Mouse (Mus musculus) cerebellum, adult 2 months (tissue): Measurements from ENCODE around the gene Syne1.

Experiments
- CTCF ChIP-seq: fragments of 200-500 bp; IDR thresholded peaks from 2 replicates; pipeline ENCODE4 v1.5.1; 2011; ENCODE audit warnings: low read depth, mild to moderate bottlenecking, control low read depth, low read length, moderate library complexity, borderline replicate concordance; ENCODE audit not compliant: insufficient read depth
- POLR2A ChIP-seq: fragments of 200-500 bp; IDR thresholded peaks from 2 replicates; pipeline ENCODE4 v1.6.1; 2011; ENCODE audit warnings: low read length, control low read depth, borderline replicate concordance; ENCODE audit not compliant: insufficient read depth

- TF ChIP-seq CTCF = peak; percentile 66; the same call in 1 of the 2 replicates
- no peak for TF ChIP-seq POLR2A
These were observed 61.3 kb downstream of the Syne1 start for GRCm38 (mm10) chr10:5490029-5490428.
